23 mouse cellular contexts compared by ENCODE assay signal in genomic region chr13:49444451-49444850, GRCm38 (mm10). TPM values are rescaled to one million over a fixed set of nuclear protein-coding genes. Genes with fewer than 3 reads are reported as not detected.
A peak's percentile ranks its signal among the peaks of the same experiment; 100 is the strongest.
DNase-seq lines count a peak whose midpoint lies in the region; TF ChIP-seq lines count a peak whose summit lies in the region.
"Had no signal": no experiment of that assay in that cellular context is flagged by ENCODE, and none has a peak within 500 bp of the region (broad histone marks: within the 10 kb centered on the region; RNA-seq: fewer than 3 reads in every experiment).

No protein-coding gene starts in this region.

- peak overlapping the region; percentile 38; the same call in 1 of the 2 replicates for H3K27ac ChIP-seq in cortical plate, adult 2 months (ENCODE audit: insufficient read depth, low read length)
- no peak overlapping the region for H3K27ac ChIP-seq in gastrocnemius, adult 2 months
- H3K27ac ChIP-seq: forebrain, embryonic 10.5 days; forebrain, embryonic 13.5 days; heart, adult 2 months; heart, embryonic 10.5 days; heart, embryonic 13.5 days; hindbrain, embryonic 14.5 days; hindbrain, postnatal 0 days had no signal

- intact Hi-C loops in gastrocnemius, adult 2 months (cut with DNase I) = no loop called here

- no peak for TF ChIP-seq POLR2A in cortical plate, adult 2 months (IDR thresholded peaks at IDR 0.05; ENCODE audit: extremely low read depth, insufficient read depth, low read length)

- no peak for TF ChIP-seq CTCF in cortical plate, adult 2 months (IDR thresholded peaks at IDR 0.05; ENCODE audit: extremely low read depth, insufficient read depth, low read length)
- TF ChIP-seq CTCF in gastrocnemius, adult 2 months (IDR thresholded peaks at IDR 0.05) = no peak

- DNase-seq in adrenal gland, postnatal 25 days = peak; percentile 15
- DNase-seq in adrenal gland, postnatal 14 days = no peak
- DNase-seq in layer of hippocampus, adult 11-12 months (ENCODE audit: low spot score) = peak; percentile 47
- no peak for DNase-seq in layer of hippocampus, postnatal 25 days (ENCODE audit: extremely low spot score in 1 of 2, low spot score in 1 of 2)
- DNase-seq in layer of hippocampus, adult 9-11 months = peak; percentile 65
- no peak for DNase-seq in layer of hippocampus, postnatal 10 days (ENCODE audit: low spot score in 2 of 2)
- DNase-seq in gastrocnemius, adult 2 months = no peak
- DNase-seq: adrenal gland, postnatal 10 days; cerebellum, adult 18-20 months; cerebellum, adult 9-10 months; cerebellum, postnatal 14 days; gastrocnemius, postnatal 10 days; gastrocnemius, postnatal 36 days; heart, adult 2 months; heart, postnatal 14 days; heart, postnatal 4 days had no signal

- H3K4me3 ChIP-seq in cortical plate, adult 2 months (ENCODE audit: insufficient read depth, low read length) = no peak overlapping the region
- H3K4me3 ChIP-seq in gastrocnemius, adult 2 months = no peak overlapping the region
- H3K4me3 ChIP-seq: forebrain, embryonic 10.5 days; forebrain, embryonic 13.5 days; heart, adult 2 months; heart, embryonic 10.5 days; heart, embryonic 13.5 days had no signal

- no peaks in the 10 kb centered on the region; the same call in 1 of the 2 replicates for H3K4me1 ChIP-seq in cortical plate, adult 2 months (ENCODE audit: control insufficient read depth, insufficient read depth, low read length)
- H3K4me1 ChIP-seq: forebrain, embryonic 10.5 days; forebrain, embryonic 13.5 days; heart, embryonic 10.5 days had no signal

RNA-seq across cellular contexts. Expression of gene Ippk, which starts 23.4 kb away (rescaled TPM):
- 24.1 and 27.7 TPM in 2 replicates for total RNA-seq in adrenal gland, postnatal 25 days (2021)
- total RNA-seq in adrenal gland, postnatal 14 days (2021) = 21.8 and 27.5 TPM in 2 replicates
- 10 to 100 TPM; 29.8 to 31.1 TPM for total RNA-seq in layer of hippocampus, postnatal 25 days (2021)
- total RNA-seq in layer of hippocampus, postnatal 10 days (2021) = 10 to 100 TPM; 16.4 to 16.8 TPM
- 11.2 and 12.3 TPM in 2 replicates for polyA plus RNA-seq in cortical plate, adult 2 months (2012; rRNA removed)
- total RNA-seq in gastrocnemius, adult 2 months (2021) = 1 to 10 TPM; 5.6 to 6.3 TPM

RNA-seq across cellular contexts. Expression of gene Tes3-ps, which starts 48.7 kb away (rescaled TPM):
- total RNA-seq in adrenal gland, postnatal 25 days (2021) = 1.5 and 2.1 TPM in 2 replicates
- 1.3 TPM in 2 replicates for total RNA-seq in adrenal gland, postnatal 14 days (2021)
- total RNA-seq in layer of hippocampus, postnatal 25 days (2021) = 1 to 10 TPM in 1 of 2 experiments, under 1 TPM in 1; 0.85 to 1.9 TPM
- 1 to 10 TPM; 1.5 to 1.8 TPM for total RNA-seq in layer of hippocampus, postnatal 10 days (2021)
- 0.38 and 0.40 TPM in 2 replicates for polyA plus RNA-seq in cortical plate, adult 2 months (2012; rRNA removed)
- total RNA-seq in gastrocnemius, adult 2 months (2021) = 1 to 10 TPM; 1.7 to 2.4 TPM

Comparison
In these comparisons a context has a peak if more than half of its experiments do, and no peak if none do; other contexts are left out.
1. DNase-seq: peak in adrenal gland, postnatal 25 days (single experiment), layer of hippocampus, adult 11-12 months (single experiment) and layer of hippocampus, adult 9-11 months (single experiment); none in adrenal gland, postnatal 14 days (single experiment), layer of hippocampus, postnatal 25 days (0 of 2), layer of hippocampus, postnatal 10 days (0 of 2) and gastrocnemius, adult 2 months (single experiment).